Mouse (Mus musculus): ENCODE results near the gene Ager. TPM values are rescaled to one million over a fixed set of nuclear protein-coding genes. Genes with fewer than 3 reads are reported as not detected.
A peak's percentile ranks its signal among the peaks of the same experiment; 100 is the strongest.

The Ager gene
- total and polyA plus RNA-seq, 2 experiments from 2014 or later = 2.0 to 2.1 TPM

DNA sequence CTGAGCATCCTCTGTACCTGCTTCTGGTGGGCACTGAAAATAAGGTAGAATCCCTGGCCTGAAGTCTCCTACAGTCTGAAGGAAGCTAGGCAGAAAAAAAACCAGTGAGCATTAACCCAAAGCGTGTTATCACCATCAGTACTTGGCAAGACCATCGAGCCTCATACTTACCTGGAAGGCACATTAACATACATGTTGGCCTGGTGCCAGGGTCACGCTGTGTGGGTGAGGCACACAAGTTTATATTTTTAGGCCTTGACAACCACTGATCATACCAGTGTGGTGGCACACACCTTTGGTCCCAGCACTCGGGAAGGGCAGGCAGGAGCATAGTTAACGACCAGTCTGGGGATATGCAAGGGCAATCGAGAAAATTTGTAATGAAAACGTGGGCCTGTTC lies 10.3 kb downstream of the Ager start:
- H3K4me3 ChIP-seq (ENCODE audit: low read depth, low read length) = no peak overlapping the region
- H3K4me2 ChIP-seq (ENCODE audit: low read depth, low read length, poor library complexity, severe bottlenecking) = no peak overlapping the region
- H3K4me1 ChIP-seq (ENCODE audit: insufficient read depth, low read length) = peaks cover 14% of the 10 kb centered on the region; the same call in 1 of the 2 replicates
- H3K9me3 ChIP-seq (ENCODE audit: low read length) = no peaks in the 10 kb centered on the region
- ATAC-seq (ENCODE audit: low FRiP score) = no peak
- TF ChIP-seq CTCF (IDR thresholded peaks at IDR 0.05) = no peak
- WGBS = 86% methylated on average over 7 of the region's 7 CpGs
- H3K36me3 ChIP-seq (ENCODE audit: insufficient read depth, low read length) = peaks cover 22% of the 10 kb centered on the region
- H3K27me3 ChIP-seq (ENCODE audit: insufficient read depth, low read length) = no peaks in the 10 kb centered on the region
- no peak overlapping the region for H3K27ac ChIP-seq (ENCODE audit: low read depth, low read length)
- peak overlapping the region; percentile 42 for H3K9ac ChIP-seq (replicated peaks; ENCODE audit: low read length, poor library complexity, severe bottlenecking)
- DNase-seq (ENCODE audit: low spot score) = no peak

DNA sequence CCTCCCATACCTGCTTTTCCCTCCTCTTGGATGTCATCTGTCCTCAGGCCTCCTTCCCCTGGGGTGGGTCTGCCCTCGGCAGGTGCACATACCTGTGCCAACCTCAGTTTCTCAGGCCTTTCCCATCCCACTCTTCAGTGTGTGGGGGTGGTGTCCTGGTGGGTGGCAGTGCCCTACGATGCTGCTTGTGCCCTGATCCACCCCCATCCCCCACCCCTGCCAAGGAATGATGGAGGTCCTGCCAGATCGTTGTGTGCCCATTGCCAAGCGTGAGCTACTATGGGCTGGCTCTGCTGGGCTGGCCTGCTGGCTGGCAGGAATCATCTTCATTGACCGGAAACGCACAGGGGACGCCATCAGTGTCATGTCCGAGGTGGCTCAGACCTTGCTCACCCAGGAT lies 13.4 kb downstream of the Ager start:
- 93% methylated on average over 8 of the region's 8 CpGs for WGBS
- no peaks in the 10 kb centered on the region for H3K27me3 ChIP-seq (ENCODE audit: insufficient read depth, low read length)
- peaks cover 10% of the 10 kb centered on the region; the same call in 1 of the 2 replicates for H3K4me1 ChIP-seq (ENCODE audit: insufficient read depth, low read length)
- H3K9me3 ChIP-seq (ENCODE audit: low read length) = no peaks in the 10 kb centered on the region
- H3K36me3 ChIP-seq (ENCODE audit: insufficient read depth, low read length) = peaks cover 42% of the 10 kb centered on the region
- no peak overlapping the region for H3K4me2 ChIP-seq (ENCODE audit: low read depth, low read length, poor library complexity, severe bottlenecking)
- H3K9ac ChIP-seq (replicated peaks; ENCODE audit: low read length, poor library complexity, severe bottlenecking) = no peak overlapping the region
- H3K27ac ChIP-seq (ENCODE audit: low read depth, low read length) = no peak overlapping the region
- ATAC-seq (ENCODE audit: low FRiP score) (no peak), DNase-seq (ENCODE audit: low spot score) (no peak)
- H3K4me3 ChIP-seq (ENCODE audit: low read depth, low read length) = no peak overlapping the region
- no peak for TF ChIP-seq CTCF (IDR thresholded peaks at IDR 0.05)

DNA sequence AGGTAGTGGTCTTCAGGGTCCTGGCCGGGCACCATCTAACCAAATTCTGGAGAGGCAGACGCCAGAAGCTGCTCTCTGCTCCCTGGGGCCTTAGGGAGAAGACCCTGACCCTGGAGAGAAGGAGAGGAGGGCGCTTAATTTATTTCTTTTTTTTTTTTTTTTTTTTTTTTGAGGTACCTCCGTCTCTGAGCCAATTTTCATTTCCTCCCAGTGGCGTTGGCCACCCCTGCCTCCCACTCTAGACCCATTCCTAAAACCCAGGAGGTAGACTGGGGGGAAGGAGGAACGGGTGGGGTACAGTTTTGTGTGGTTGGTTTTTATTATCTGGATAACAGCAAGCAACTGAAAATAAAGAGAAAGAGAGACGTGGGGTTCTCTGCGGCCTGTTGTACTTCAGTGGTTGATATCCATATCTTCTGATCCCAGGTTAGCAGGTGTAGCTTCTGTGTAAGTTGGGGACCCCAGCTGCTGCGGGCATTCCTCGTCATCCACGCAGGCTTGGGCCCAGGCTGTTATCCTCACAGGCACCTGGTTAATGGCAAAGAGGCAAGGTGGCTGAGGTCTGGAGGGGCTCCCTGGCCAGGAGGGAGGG lies 15.5 kb downstream of the Ager start:
- Histone ChIP-seq H3K27me3 (ENCODE audit: insufficient read depth, low read length) (no peaks in the 10 kb centered on the region), H3K4me1 (ENCODE audit: insufficient read depth, low read length) (no peaks in the 10 kb centered on the region; the same call in 1 of the 2 replicates), H3K9ac (replicated peaks; ENCODE audit: low read length, poor library complexity, severe bottlenecking) (no peak overlapping the region), H3K27ac (ENCODE audit: low read depth, low read length) (no peak overlapping the region), H3K4me3 (ENCODE audit: low read depth, low read length) (no peak overlapping the region), H3K9me3 (ENCODE audit: low read length) (no peaks in the 10 kb centered on the region), H3K36me3 (ENCODE audit: insufficient read depth, low read length) (peaks cover 52% of the 10 kb centered on the region), H3K4me2 (ENCODE audit: low read depth, low read length, poor library complexity, severe bottlenecking) (no peak overlapping the region)
- TF ChIP-seq CTCF (IDR thresholded peaks at IDR 0.05) = no peak
- WGBS = 87% methylated on average over 11 of the region's 11 CpGs
- DNase-seq (ENCODE audit: low spot score) (no peak), ATAC-seq (ENCODE audit: low FRiP score) (no peak)

DNA sequence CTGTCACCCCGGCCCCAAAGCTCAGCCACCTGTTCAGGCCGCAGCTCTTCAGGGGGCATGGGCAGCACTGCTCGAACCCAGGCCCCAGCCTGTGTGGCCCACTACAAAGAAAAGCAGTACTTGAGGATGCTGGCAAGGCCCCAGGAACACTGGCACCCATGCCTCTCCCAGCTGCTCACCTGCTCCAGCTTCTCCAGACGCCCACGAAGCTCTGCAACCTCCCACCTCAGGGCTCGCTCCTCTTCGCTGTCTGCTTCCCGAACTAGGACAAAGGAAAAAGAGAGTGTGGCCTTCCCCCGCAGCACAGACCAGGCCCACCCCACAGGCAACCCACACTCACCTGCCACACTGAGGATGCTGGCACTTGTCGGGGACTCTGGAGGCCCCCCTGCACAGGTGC lies 16.2 kb downstream of the Ager start:
- no peak for DNase-seq (ENCODE audit: low spot score)
- no peaks in the 10 kb centered on the region for H3K27me3 ChIP-seq (ENCODE audit: insufficient read depth, low read length)
- H3K36me3 ChIP-seq (ENCODE audit: insufficient read depth, low read length) = peaks cover 52% of the 10 kb centered on the region
- no peaks in the 10 kb centered on the region for H3K9me3 ChIP-seq (ENCODE audit: low read length)
- H3K4me3 ChIP-seq (ENCODE audit: low read depth, low read length) = no peak overlapping the region
- no peak overlapping the region for H3K27ac ChIP-seq (ENCODE audit: low read depth, low read length)
- H3K9ac ChIP-seq (replicated peaks; ENCODE audit: low read length, poor library complexity, severe bottlenecking) = no peak overlapping the region
- ATAC-seq (ENCODE audit: low FRiP score) = no peak
- 92% methylated on average over 10 of the region's 10 CpGs for WGBS
- no peaks in the 10 kb centered on the region; the same call in 1 of the 2 replicates for H3K4me1 ChIP-seq (ENCODE audit: insufficient read depth, low read length)
- no peak overlapping the region for H3K4me2 ChIP-seq (ENCODE audit: low read depth, low read length, poor library complexity, severe bottlenecking)
- TF ChIP-seq CTCF (IDR thresholded peaks at IDR 0.05) = no peak

DNA sequence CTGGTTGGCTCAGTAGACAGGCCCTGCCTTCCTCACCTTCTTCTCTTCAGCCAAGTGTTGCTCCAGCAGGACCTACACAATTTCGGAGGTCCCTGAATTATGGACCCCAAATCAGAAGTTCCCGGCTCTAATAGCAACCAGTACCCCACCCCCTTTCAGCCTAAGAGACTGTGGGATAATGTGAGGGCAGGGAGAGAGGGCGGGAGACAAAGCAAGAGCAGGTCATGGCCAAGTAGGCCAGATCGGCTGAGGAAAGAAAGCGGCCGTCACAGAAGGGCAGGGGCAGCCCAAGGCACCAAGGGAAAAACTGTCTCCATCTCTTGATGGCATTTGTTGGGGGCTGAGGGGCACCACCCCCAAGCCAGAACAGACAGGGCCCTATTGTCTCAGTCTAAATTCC lies 18.2 kb downstream of the Ager start, which contains the start of gene Egfl8:
Egfl8 (minus strand) TSS at position 101 of the 400 bp plus-strand sequence.
- WGBS = 67% methylated on average over 6 of the region's 6 CpGs
- TF ChIP-seq CTCF (IDR thresholded peaks at IDR 0.05) = no peak
- ATAC-seq (ENCODE audit: low FRiP score) (no peak), DNase-seq (ENCODE audit: low spot score) (no peak)
- no peaks in the 10 kb centered on the region for H3K4me1 ChIP-seq (ENCODE audit: insufficient read depth, low read length)
- H3K4me2 ChIP-seq (ENCODE audit: low read depth, low read length, poor library complexity, severe bottlenecking) = no peak within 1 kb of the TSS
- no peak within 1 kb of the TSS for H3K9ac ChIP-seq (replicated peaks; ENCODE audit: low read length, poor library complexity, severe bottlenecking)
- H3K27ac ChIP-seq (ENCODE audit: low read depth, low read length) = no peak within 1 kb of the TSS
- H3K36me3 ChIP-seq (ENCODE audit: insufficient read depth, low read length) = peaks cover 51% of the 10 kb centered on the region
- no peaks in the 10 kb centered on the region for H3K27me3 ChIP-seq (ENCODE audit: insufficient read depth, low read length)
- H3K9me3 ChIP-seq (ENCODE audit: low read length) = no peaks in the 10 kb centered on the region
- no peak within 1 kb of the TSS for H3K4me3 ChIP-seq (ENCODE audit: low read depth, low read length)

DNA sequence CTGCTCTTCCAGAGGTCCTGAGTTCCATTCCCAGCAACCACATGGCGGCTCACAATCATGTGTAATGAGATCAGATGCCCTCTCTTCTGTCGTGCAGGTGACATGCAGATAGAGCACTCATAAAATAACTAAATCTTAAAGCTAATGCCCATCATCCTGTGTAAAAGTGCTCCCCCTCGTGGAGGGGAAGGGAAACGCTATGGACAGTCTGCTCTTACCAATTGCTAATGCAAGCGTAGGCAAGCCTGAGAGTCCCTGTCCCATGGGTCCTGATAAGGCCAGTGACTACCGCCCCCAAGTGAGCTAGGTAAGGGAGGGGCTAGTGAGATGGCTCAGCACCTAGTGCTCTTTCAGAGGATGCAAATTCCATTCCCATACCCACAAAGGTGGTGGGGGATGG lies 21.3 kb downstream of the Ager start:
- H3K27ac ChIP-seq (ENCODE audit: low read depth, low read length) = no peak overlapping the region
- no peak overlapping the region for H3K9ac ChIP-seq (replicated peaks; ENCODE audit: low read length, poor library complexity, severe bottlenecking)
- peaks cover 32% of the 10 kb centered on the region for H3K36me3 ChIP-seq (ENCODE audit: insufficient read depth, low read length)
- H3K27me3 ChIP-seq (ENCODE audit: insufficient read depth, low read length) = no peaks in the 10 kb centered on the region
- H3K4me1 ChIP-seq (ENCODE audit: insufficient read depth, low read length) = no peaks in the 10 kb centered on the region
- no peak overlapping the region for H3K4me2 ChIP-seq (ENCODE audit: low read depth, low read length, poor library complexity, severe bottlenecking)
- no peak for ATAC-seq (ENCODE audit: low FRiP score)
- no peak for DNase-seq (ENCODE audit: low spot score)
- WGBS = 21% methylated on average over 6 of the region's 6 CpGs
- H3K9me3 ChIP-seq (ENCODE audit: low read length) = no peaks in the 10 kb centered on the region
- no peak overlapping the region for H3K4me3 ChIP-seq (ENCODE audit: low read depth, low read length)
- peak; percentile 74 for TF ChIP-seq CTCF (IDR thresholded peaks at IDR 0.05)
